Mouse (Mus musculus): ENCODE data around the gene Cdk9.

DNA sequence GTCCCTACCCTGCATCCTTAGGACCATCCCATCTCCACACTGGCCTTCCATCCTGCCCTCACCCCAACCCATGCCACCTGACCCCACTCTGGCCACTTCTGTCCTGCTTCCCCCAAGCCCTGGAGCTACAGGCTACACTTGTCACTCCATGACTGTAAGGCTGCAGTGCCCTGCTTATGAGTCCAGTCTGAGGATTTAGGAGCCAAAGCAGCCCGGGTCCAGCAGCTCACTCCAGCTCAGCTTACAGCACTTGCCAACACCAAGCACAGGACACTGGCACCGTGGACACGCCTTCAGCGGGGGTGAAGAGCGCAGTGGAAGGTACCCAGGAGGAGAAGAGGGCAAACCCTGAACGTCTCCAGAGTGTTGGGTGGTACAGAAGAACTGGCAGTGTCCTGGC, 5.9 kb downstream of the Cdk9 start:
- TF ChIP-seq POLR2A (IDR thresholded peaks at IDR 0.05; ENCODE audit: extremely low read depth, insufficient read depth, low read length): no peak
- TF ChIP-seq CTCF (IDR thresholded peaks at IDR 0.05; ENCODE audit: extremely low read depth, insufficient read depth, low read length): no peak

All from cortical plate, adult 2 months (tissue).